Mouse (Mus musculus): ENCODE measurements around the gene Glipr2.

DNA sequence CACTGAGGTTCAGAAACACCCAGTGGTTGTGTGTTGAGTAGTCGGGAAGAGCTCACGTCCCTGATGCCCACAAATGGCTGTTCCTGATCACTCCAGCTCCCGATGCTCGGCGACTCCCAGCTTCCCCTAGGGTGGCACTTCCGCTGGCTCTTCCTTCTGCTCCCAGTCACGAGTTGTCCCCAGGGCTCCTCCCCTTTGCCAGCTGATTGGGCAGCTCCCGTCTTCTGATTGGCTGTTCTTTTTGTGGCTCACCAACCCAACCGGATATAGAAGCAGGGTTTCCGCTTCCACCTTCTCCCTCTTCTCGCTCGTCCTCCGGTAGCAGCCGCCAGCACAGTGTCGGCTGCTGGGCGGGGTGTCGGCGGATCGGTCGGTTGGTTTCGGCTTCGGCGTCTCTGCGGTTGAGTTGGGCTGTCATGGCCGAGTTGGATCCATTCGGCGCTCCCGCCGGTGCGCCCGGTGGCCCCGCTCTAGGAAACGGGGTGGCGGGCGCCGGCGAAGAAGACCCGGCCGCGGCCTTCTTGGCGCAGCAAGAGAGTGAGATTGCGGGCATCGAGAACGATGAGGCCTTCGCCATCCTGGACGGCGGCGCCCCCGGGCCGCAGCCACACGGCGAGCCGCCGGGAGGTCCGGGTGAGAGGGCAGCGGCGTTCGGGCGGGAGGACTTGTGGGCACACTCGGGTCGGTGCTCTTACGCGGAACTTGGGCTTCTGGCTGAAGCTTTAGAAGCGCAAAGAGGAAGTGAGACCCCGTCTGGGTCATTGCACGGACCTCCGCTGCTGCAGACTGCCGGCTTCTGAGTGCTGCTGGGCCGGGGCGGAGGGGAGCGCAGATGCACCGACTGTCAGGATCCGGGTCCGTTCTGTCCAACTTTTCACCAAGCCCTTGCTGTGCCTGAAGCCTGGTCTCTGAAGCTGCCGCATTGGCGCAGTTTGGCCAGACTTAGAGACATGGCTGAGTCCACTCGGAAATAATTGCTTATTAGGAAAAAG is 55.5 kb downstream of the Glipr2 start:
- TF ChIP-seq CTCF (IDR thresholded peaks at IDR 0.05; ENCODE audit: low read depth) (no peak), EP300 (IDR thresholded peaks at IDR 0.05; ENCODE audit: low read depth) (no peak)
